Mouse (Mus musculus): ENCODE measurements around the gene Btbd35f22. TPM values are rescaled to one million over a fixed set of nuclear protein-coding genes. Genes with fewer than 3 reads are reported as not detected.
"Not testable (repeated sequence)": the region's sequence is repeated elsewhere in the genome, so short reads cannot be mapped to it uniquely, and the experiment has no call there.

Gene Btbd35f22
- total RNA-seq (2014; rRNA removed; ENCODE audit: low replicate concordance) = not detected in 2 replicates
- not detected in 2 replicates for polyA plus RNA-seq (2015; fragmentation: Nextera tagmentation; extraction: Ambion mirVana)

GRCm38 (mm10) chrX:32047529-32047928 is at the start of gene Btbd35f22:
Gene Btbd35f22 (plus strand): TSS chrX:32047829.
- not testable (repeated sequence) for ATAC-seq (ENCODE audit: insufficient read depth, low read depth); H3K9ac ChIP-seq (replicated peaks; ENCODE audit: low read depth, low read length); H3K4me1 ChIP-seq (ENCODE audit: control insufficient read depth, insufficient read depth); H3K4me2 ChIP-seq (ENCODE audit: low read depth, low read length); H3K4me3 ChIP-seq (ENCODE audit: low read depth, low read length); H3K27me3 ChIP-seq (ENCODE audit: control insufficient read depth, insufficient read depth, low read length); H3K9me3 ChIP-seq (replicated peaks; ENCODE audit: control insufficient read depth, low read length); DNase-seq (ENCODE audit: low spot score); H3K36me3 ChIP-seq (replicated peaks; ENCODE audit: control insufficient read depth, insufficient read depth, low read length); H3K27ac ChIP-seq (ENCODE audit: low read depth)
- WGBS = no CpG with 5 or more reads among the region's 3 CpGs

Other genes with a start within 250 kb of the Btbd35f22 start
- gene Gm21637, start 85.8 kb upstream of the Btbd35f22 start, total RNA-seq (2014; rRNA removed; ENCODE audit: low replicate concordance) = not detected in 2 replicates
- gene Gm21637, start 85.8 kb upstream of the Btbd35f22 start, polyA plus RNA-seq (2015; fragmentation: Nextera tagmentation; extraction: Ambion mirVana) = not detected in 2 replicates
- gene Btbd35f2, start 230.6 kb downstream of the Btbd35f22 start, total RNA-seq (2014; rRNA removed; ENCODE audit: low replicate concordance) = not detected in 2 replicates
- gene Btbd35f2, start 230.6 kb downstream of the Btbd35f22 start, polyA plus RNA-seq (2015; fragmentation: Nextera tagmentation; extraction: Ambion mirVana) = not detected in 2 replicates